Mouse (Mus musculus): ENCODE results near the gene Rhobtb1. TPM values are rescaled to one million over a fixed set of nuclear protein-coding genes. Genes with fewer than 3 reads are reported as not detected.

Rhobtb1 gene
- total RNA-seq, 2 experiments from 2014 or later = 10.5 to 11.8 TPM

- DNase-seq (ENCODE audit: low spot score in 2 of 2) = no peak
Measured at GRCm38 (mm10) chr10:69210659-69211058, 59.4 kb downstream of the Rhobtb1 start.

- DNase-seq (ENCODE audit: low spot score in 2 of 2) = no peak
Measured at GRCm38 (mm10) chr10:69211560-69211959, 60.3 kb downstream of the Rhobtb1 start.

GRCm38 (mm10) chr10:69211976-69212375 lies 60.7 kb downstream of the Rhobtb1 start:
- peak; percentile 25 to 42 for DNase-seq (ENCODE audit: low spot score in 2 of 2)

GRCm38 (mm10) chr10:69212542-69213440 lies 61.6 kb downstream of the Rhobtb1 start, which contains the start of gene A930033H14Rik:
Gene A930033H14Rik (minus strand): TSS chr10:69213098.
- peak; percentile 73 to 77 for DNase-seq (ENCODE audit: low spot score in 2 of 2)

- peak in 1 of 2 experiments; percentile 43 for DNase-seq (ENCODE audit: low spot score in 2 of 2)
Measured at GRCm38 (mm10) chr10:69213451-69213877, 62.2 kb downstream of the Rhobtb1 start.

GRCm38 (mm10) chr10:69213986-69214385 lies 62.8 kb downstream of the Rhobtb1 start:
- DNase-seq (ENCODE audit: low spot score in 2 of 2) = no peak

- DNase-seq (ENCODE audit: low spot score in 2 of 2) = no peak
Measured at GRCm38 (mm10) chr10:69217127-69217690, 66.0 kb downstream of the Rhobtb1 start.

GRCm38 (mm10) chr10:69218458-69219288 lies 67.4 kb downstream of the Rhobtb1 start:
- DNase-seq (ENCODE audit: low spot score in 2 of 2) = no peak

- DNase-seq (ENCODE audit: low spot score in 2 of 2) = no peak
Measured at GRCm38 (mm10) chr10:69219289-69219626, 68.0 kb downstream of the Rhobtb1 start.

GRCm38 (mm10) chr10:69220296-69220695 lies 69.1 kb downstream of the Rhobtb1 start:
- DNase-seq (ENCODE audit: low spot score in 2 of 2) = no peak

- DNase-seq (ENCODE audit: low spot score in 2 of 2) = no peak
Measured at GRCm38 (mm10) chr10:69221148-69221547, 69.9 kb downstream of the Rhobtb1 start.

- no peak for DNase-seq (ENCODE audit: low spot score in 2 of 2)
Measured at GRCm38 (mm10) chr10:69221955-69222354, 70.7 kb downstream of the Rhobtb1 start.

GRCm38 (mm10) chr10:69223232-69223631 lies 72.0 kb downstream of the Rhobtb1 start:
- no peak for DNase-seq (ENCODE audit: low spot score in 2 of 2)

- DNase-seq (ENCODE audit: low spot score in 2 of 2) = no peak
Measured at GRCm38 (mm10) chr10:69224276-69224675, 73.0 kb downstream of the Rhobtb1 start.

GRCm38 (mm10) chr10:69225471-69225870 lies 74.2 kb downstream of the Rhobtb1 start:
- DNase-seq (ENCODE audit: low spot score in 2 of 2) = no peak

GRCm38 (mm10) chr10:69225951-69226350 lies 74.7 kb downstream of the Rhobtb1 start:
- DNase-seq (ENCODE audit: low spot score in 2 of 2) = no peak

GRCm38 (mm10) chr10:69237185-69237584 lies 86.0 kb downstream of the Rhobtb1 start:
- DNase-seq (ENCODE audit: low spot score in 2 of 2) = no peak

GRCm38 (mm10) chr10:69237781-69238180 lies 86.5 kb downstream of the Rhobtb1 start:
- no peak for DNase-seq (ENCODE audit: low spot score in 2 of 2)

GRCm38 (mm10) chr10:69238311-69238710 lies 87.1 kb downstream of the Rhobtb1 start:
- no peak for DNase-seq (ENCODE audit: low spot score in 2 of 2)

GRCm38 (mm10) chr10:69240530-69240929 lies 89.3 kb downstream of the Rhobtb1 start:
- DNase-seq (ENCODE audit: low spot score in 2 of 2) = no peak

- DNase-seq (ENCODE audit: low spot score in 2 of 2) = no peak
Measured at GRCm38 (mm10) chr10:69245151-69245550, 93.9 kb downstream of the Rhobtb1 start.
